Mouse (Mus musculus) cerebellum, adult 11 months (tissue): ENCODE results near the gene Mtmr4.
A peak's percentile ranks its signal among the peaks of the same experiment; 100 is the strongest.

Experiments
- DNase-seq: peaks from one replicate; pipeline ENCODE4 v3.0.0; 2022

The Mtmr4 gene

GRCm38 (mm10) chr11:87581933-87582710, 9.8 kb upstream of the Mtmr4 start:
- peak; percentile 52 for DNase-seq

DNA sequence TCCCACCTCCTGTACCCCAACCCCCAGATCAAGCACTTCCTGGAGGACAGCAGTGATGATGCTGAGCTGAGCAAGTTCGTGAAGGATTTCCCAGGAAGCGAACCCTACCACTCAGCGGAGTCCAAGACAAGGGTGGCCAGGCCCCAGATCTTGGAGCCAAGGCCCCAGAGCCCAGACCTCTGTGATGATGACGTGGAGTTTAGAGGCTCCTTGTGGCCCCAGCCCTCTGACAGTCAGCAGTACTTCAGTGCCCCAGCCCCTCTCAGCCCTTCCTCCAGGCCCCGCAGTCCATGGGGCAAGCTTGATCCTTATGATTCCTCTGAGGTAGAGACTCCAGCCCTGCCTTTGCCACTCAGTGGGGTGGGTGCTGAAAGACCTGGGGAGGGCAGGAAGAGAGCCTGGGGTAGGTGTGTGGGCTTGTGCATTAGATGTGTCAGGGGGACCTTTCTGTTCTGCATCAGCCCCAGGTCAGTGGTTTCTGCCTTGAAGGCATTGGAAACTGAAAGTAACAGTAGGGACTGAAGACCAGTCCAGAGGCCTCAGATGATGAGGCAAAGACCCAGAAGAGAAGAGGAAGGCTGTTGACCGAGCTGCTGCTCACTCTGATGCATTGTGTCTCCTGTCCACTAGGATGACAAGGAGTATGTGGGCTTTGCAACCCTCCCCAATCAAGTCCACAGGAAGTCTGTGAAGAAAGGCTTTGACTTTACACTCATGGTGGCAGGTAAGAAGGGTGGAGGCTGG, 8.5 kb upstream of the Mtmr4 start:
- DNase-seq, result no peak

- DNase-seq, result no peak
Observed at GRCm38 (mm10) chr11:87584711-87585505, 7.1 kb upstream of the Mtmr4 start.

GRCm38 (mm10) chr11:87587211-87587874, 4.6 kb upstream of the Mtmr4 start:
- no peak for DNase-seq

DNA sequence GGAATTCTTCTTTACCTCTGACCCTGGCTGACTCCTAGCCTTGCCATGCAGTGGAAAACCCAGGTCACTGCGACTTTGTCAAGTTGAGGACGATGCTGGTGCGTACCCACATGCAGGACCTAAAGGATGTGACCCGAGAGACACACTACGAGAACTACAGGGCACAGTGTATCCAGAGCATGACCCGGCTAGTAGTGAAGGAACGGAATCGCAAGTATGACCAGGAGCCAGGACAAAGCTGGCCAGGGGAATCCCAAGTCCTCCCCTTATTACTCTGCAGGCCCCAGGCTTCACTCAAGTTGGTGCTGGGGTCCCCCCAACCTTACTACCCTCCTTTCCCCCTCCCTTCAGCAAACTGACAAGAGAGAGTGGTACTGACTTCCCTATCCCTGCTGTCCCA, 2.4 kb upstream of the Mtmr4 start:
- no peak for DNase-seq

- peak; percentile 47 for DNase-seq
Observed at GRCm38 (mm10) chr11:87590841-87591525, 979 bp upstream of the Mtmr4 start.

GRCm38 (mm10) chr11:87592354-87592695, 363 bp downstream of the Mtmr4 start:
- DNase-seq, result no peak

GRCm38 (mm10) chr11:87592713-87593598, 994 bp downstream of the Mtmr4 start:
- no peak for DNase-seq

- peak; percentile 87 for DNase-seq
Observed at GRCm38 (mm10) chr11:87595327-87595841, 3.4 kb downstream of the Mtmr4 start.

GRCm38 (mm10) chr11:87595976-87596375, 4.0 kb downstream of the Mtmr4 start:
- DNase-seq, result no peak

- no peak for DNase-seq
Observed at GRCm38 (mm10) chr11:87596492-87596891, 4.5 kb downstream of the Mtmr4 start.

GRCm38 (mm10) chr11:87597061-87597460, 5.1 kb downstream of the Mtmr4 start:
- no peak for DNase-seq

GRCm38 (mm10) chr11:87599395-87600089, 7.6 kb downstream of the Mtmr4 start:
- no peak for DNase-seq

DNA sequence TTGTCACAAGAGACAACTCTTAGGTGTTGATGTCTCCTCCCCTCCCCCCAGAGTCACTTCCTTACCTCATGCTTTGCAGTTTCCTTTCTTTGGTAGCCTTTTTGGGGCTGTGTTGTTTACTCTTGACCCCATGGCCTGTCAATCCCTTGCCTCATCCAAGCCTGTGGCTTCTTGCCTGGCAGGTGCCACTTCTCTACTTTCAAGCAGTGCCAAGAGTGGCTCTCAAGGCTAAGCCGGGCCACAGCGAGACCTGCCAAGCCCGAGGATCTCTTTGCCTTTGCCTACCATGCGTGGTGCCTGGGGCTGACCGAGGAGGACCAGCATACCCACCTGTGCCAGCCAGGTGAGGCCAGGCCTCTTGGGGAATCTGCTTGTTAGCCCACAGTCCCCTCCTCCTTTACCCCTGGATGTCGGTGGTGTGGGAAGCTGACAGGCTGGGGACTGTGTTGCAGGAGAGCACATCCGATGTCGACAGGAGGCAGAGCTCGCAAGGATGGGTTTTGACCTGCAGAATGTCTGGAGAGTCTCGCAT, 8.4 kb downstream of the Mtmr4 start:
- DNase-seq, result no peak

- DNase-seq, result no peak
Observed at GRCm38 (mm10) chr11:87602234-87602633, 10.3 kb downstream of the Mtmr4 start.

GRCm38 (mm10) chr11:87603571-87603970, 11.6 kb downstream of the Mtmr4 start:
- DNase-seq, result no peak

DNA sequence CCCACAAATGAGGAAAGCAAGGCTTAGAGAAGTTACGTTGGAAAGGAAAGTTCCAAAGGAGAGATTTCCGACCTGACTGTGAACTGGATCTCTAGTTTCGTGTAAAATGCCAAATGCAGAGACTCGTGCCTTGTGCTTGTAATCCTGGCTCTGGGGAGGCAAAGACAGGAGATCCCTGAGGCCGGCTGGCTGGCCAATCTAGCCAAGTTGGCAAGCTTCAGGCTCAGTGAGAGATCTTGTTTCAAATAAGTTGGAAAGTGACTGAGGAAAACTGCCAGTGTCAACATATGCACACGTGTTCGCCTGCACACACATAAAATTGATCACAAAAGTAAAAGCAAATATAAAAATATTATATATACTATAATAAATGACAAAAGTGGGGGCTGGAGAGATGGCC, 17.3 kb downstream of the Mtmr4 start:
- DNase-seq, result no peak

GRCm38 (mm10) chr11:87611547-87611946, 19.6 kb downstream of the Mtmr4 start:
- no peak for DNase-seq

DNA sequence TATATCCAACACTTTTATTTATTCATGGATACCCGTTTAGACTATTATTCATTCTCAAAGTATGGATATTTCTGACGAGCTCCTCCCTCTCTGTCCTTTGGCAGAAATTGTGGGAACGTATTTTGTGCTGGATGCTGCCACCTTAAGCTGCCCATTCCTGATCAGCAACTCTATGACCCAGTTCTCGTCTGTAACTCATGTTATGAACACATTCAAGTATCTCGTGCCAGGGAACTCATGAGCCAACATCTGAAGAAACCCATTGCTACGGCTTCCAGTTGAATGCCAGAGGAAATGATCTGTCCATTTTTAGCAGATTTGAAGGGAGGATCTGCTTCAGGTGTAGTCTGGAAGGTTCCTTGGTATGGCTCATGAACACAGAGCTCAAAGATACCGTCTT, 22.0 kb downstream of the Mtmr4 start:
- no peak for DNase-seq

GRCm38 (mm10) chr11:87615551-87615950, 23.6 kb downstream of the Mtmr4 start:
- DNase-seq, result no peak
